Mouse (Mus musculus): ENCODE results near the gene Ddt.
A peak's percentile ranks its signal among the peaks of the same experiment; 100 is the strongest.

Ddt gene

DNA sequence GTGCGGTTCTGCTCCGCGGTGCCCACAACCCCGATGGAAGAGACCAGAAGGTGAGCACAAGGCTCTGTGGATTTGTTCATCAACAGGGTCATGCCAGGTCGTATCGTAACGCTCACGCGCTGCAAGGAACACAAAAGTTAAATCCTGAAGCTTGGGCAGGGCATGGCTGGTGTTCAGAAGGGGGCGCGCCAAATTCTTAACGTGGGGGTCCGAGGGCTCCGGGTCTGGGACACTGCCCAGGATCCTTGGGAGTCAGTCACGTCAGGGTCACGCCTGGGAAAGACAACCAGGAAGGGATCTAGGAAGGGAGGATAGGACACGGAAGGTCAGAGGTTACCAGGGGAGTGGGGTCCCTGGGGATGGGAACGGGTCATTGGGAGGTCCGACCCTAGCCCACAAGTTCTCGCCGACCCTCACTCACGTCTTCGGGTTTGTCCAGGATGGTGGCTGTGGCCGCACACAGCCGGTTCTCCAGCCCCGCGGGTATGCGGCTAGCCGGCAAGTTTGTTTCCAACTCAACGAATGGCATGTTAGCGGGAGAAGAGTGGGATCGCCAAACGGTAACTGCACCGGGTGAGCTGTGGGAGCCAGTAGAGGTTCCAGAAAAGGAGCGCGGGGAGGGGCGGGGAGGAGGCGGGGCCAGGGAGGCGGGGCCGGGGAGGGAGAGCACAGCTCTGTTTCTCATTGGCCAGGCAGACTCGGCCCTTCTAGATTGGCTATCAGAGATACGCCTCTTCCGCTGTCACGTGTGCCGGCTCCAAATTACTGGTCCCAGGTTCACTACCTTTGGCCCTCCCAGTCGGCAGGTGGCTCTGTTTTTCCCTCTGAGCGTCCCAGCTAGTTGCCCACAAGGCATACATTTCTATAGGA is at the start of gene Ddt:
Ddt (minus strand) TSS at position 620 of the 870 bp plus-strand sequence.
- peak; percentile 74 to 78 for DNase-seq

DNA sequence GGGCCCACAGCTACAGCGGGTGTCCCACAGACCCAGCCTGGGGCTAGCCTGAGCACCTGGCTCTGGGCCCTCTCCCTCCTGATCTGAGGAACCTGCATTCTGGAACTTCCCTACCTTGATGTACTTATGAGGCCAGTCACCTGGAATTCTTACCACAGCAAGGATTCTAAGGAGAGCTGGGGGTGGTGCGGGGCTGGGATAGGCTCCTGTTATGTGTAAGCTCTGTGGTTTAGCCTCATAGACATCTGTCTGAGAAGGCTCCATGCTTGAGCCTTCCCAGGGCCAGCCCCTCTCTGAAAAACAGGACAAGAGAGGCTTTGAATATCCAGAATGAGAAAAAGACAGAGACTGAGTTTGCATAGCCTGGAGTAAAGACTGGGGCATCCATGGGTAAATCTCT is 49.2 kb upstream of the Ddt start, which contains the start of gene Gstt4:
Gstt4 (minus strand) TSS at position 101 of the 400 bp plus-strand sequence.
- DNase-seq: no peak

DNA sequence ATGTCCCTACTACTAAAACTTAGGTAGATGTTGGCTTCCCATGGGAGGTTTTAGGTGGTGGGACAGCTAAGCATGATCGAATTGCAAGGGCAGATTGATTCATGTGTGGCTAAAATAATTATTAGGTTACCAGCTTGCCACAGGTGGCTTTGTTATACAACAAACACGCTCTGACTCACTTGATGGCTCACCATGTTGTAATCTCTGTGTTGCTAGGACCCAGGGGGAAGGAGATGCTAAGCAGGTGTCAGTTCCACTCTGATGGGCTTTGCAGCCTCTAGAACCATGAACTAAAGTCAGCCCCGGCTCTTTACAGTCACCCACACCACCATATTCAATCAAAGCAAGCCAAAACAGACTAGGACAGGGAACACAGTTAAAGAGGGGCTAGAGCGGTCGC is 46.7 kb upstream of the Ddt start:
- DNase-seq: no peak

DNA sequence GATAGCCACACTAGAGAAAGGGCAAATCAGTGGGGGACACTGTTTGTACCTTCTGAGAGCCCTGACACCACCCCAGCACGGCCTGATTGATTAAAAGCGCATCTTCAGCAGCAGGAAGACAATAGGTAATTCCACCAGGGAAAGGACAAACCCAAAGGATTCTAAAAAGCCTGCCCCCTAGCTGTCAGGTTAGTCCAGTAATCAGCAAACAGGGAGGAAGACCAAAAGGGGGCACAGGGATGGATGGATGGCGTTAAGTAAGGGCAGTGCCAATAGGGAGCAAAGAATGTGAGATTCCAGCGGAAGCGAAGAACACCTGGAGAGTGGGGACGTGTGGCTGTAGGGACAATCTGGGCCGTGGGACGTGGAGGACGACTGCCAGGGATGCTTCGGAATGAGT is 45.4 kb upstream of the Ddt start:
- no peak for DNase-seq

DNA sequence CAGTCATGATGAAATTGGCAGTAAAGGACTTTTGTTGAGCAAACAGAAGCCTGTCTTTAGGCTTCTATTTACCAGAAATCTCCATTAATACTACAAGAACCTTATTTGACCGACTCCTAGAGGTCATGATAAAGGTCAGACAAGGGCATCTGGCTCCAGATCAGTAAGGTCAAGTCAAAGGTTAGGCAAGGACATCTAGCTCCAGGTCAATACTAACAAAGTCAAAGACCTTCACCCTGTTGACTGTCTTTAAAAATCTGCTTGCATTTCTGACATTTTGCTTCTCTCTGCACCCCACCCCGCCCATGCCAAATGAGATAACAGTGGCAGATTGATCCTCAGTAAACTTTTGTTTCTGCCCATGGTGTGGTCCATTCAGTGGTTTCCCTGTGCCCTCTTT is 31.0 kb upstream of the Ddt start:
- DNase-seq: no peak

DNA sequence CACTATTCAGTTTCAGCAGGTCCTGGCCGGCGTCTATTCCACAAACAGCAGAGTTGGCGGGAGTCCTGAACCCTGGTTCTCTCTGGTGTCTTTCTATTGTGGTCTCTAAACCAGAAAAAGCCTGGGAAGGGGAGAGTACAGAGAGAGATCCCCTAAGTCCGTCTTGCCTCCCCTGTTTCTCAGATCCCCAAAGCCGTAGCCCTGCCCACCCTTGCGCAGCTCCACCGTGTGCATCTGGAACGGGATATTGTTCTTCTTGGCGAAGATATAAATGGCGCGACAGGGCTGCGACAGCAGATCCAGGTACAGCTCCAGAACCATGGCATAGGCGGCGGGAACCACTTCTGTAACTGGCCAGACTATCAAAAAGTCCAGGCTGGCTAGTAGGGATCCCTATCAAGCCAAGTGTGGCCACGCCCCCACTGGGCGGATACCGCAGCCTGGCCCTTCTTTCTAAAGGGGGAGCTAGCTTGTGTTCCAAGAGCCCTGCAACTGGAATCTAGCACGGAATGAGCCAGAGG is 25.0 kb upstream of the Ddt start, which contains the start of gene Gstt1:
Gstt1 (minus strand) TSS at position 409 of the 521 bp plus-strand sequence.
- DNase-seq: peak in 1 of 2 experiments; percentile 46

DNA sequence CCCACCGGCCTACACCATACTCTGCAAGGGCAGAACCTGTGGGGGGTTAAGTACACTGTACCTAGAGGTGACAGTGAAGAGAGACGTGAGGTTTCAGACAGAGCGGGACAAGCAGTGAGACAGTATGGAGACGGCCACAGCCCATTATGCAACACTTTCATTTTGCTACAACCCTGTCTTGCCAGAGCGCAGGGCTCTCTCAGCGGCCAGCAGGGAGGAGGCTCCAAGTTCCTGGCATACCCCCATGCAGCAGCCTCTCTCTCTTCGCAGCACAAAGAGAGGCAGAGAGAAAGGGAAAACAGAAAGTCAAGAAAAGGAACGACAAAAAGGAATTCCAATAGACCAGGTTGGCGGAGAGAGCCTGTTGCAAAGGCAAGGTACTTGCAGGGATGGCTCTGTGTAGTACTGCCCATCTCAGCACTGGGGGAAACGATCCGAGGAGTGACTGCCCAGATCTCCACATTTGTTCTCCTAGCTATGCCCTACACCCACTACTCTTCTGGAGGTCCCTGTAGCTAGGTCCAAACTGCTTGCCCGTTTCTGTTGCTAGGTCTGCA is 24.5 kb upstream of the Ddt start:
- peak in 1 of 2 experiments; percentile 24 for DNase-seq

DNA sequence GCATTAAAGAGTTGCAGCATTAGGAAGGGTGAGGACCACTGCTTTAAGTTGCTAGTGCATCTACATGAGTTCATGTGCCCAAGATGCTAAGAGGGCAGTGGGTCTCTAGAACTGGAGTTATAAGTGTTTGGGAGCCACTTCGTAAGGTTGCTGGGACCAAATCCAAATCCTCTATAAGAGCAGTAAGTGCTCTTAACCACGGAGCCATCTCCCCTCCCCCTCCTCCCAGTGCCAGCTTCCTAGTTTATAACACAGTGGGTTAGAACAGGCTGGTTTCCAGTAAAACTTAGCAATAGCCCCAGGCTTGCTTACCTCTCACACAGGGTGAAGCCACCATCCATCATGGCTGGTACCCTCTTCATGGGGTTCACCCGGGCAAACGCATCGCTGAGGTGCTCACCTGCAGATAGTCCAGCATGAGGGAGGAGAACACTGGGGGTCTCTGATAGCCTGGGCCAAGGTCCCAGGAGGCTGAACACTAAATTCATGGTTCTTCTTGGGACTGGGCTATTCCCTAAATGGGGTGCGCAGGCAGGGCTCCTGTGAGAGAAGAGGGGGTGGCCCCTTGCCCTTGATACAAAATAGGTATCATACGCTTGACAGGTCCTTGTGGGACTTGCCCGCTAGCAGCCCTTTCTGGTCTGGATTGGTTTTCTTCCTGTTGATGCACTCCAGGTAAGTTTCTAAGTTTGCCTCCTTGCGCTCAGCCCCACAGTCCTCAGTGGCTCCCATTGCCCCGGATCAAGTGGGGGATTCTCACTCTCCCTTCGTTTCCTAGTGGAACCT is 23.7 kb upstream of the Ddt start:
- no peak for DNase-seq

DNA sequence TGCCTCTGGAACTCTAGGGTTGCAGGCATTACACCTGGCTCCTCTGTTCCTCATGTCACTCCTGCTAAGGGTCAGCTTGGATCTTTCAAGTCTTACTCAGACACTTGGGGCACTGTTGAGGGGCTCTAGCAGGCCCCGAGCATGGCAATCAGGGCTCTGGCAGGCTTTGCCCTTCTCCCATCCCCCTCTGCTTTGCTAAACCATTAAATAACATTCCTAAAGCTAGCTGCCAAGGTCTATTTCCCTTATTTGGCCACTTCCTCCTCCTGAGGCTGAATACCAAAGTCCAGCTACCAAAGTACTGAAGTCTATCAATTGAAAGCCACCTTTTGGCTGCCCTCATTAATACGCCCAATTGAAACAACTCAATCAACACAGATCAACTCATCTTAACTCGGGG is 21.7 kb upstream of the Ddt start:
- DNase-seq: no peak

DNA sequence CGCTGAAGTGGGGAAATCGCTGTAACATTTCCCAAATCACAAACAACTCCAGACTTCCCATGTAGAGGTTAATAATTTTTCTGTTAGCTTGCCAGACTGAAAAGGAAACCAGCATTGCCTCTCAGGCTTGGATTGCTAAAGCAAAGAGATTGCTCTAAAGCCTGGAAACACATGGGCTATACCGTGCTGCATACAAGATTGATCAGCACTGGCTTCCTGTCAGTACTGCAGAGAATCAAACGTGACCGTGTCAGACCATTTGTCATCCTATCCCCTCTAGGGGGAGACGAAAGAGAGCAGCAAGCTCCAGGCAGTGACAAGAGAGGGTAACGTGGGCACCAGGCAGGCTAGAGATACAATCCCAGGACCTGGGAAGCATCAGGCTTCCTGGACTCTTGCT is 17.6 kb upstream of the Ddt start:
- no peak for DNase-seq

DNA sequence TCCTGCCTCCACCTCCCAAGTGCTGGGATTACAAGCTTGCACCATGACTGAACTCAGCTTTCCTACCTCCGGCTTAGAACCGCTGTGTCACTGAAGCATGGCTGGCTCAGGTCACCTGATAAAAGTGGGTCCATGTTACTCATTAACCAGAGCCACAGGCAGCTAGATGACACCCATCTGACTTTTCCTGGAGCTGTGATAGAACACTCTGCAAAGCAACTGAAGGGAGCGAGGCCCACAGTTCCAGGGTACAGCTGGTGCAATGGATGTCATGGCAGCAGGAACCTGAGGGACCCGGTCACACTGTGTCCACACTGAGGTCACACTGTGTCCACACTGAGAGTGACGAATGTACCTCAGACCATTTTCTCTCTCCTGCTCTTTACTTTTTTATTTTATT is 16.6 kb upstream of the Ddt start:
- DNase-seq: no peak

DNA sequence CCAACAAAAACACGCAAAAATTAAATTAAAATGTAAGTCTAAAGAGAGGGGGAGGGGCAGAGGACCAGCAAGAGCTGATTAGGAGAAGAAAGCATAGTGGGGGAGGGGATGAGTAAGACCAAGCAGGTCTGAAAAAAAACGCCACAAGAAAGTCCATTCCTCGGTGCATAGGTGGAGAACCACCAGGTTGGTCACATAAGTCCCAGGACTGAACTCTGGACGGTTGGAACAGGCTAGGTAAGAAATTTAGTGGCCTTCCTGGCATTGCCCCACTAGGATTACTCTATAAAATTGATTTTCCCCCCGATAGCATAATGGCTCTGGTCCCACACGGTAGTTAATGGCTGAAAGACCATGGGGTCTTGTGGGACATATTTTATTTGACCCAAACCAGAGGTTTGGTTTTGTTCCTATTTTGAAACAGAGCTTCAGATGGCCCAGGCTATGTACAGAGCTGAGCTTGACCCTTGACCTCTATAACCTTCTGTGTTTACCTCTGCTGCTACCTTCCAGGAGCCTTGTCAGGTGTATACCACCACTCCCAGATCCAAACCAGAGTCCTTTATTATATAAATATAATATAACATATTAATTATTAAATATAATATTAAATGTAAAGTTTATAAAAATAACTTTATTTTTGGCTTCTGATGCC is 16.0 kb upstream of the Ddt start:
- no peak for DNase-seq

DNA sequence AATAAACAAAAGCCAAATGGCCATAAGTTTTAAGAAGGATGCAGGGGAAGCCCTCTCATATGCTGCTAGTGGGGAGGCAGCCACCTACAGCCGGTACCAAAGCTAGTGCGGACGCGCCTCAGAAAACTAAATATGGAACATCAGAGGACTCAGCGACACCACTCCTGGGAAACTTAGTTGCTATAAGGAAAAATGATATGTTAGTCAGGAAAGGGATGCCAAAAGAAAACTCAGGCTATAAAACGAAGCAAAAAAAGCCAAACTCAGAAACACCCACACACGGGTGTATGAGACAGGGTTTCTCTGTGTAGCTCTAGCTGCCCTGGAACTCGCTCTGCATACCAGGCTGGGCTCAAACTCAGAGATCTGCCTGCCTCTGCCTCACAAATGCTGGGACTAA is 15.1 kb upstream of the Ddt start:
- no peak for DNase-seq

DNA sequence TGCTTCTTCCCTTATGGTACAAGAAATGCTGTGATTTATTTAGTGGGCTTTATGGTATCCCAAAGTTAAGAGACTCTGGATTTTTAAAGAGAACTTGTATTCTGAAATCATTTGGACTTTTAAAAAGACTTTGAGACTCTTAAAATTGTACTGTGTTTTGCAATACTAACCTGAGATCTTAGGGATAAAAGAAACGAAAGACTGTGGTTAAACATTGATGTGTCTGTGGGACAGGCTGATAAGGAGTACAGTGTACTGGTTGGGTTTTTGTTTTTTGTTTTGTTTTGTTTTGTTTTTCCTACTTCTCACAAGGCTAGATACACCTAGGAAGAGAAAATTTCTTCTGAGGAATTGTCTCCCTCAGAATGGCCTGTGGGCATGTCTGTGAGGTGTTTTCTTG is 12.2 kb upstream of the Ddt start:
- DNase-seq: no peak

DNA sequence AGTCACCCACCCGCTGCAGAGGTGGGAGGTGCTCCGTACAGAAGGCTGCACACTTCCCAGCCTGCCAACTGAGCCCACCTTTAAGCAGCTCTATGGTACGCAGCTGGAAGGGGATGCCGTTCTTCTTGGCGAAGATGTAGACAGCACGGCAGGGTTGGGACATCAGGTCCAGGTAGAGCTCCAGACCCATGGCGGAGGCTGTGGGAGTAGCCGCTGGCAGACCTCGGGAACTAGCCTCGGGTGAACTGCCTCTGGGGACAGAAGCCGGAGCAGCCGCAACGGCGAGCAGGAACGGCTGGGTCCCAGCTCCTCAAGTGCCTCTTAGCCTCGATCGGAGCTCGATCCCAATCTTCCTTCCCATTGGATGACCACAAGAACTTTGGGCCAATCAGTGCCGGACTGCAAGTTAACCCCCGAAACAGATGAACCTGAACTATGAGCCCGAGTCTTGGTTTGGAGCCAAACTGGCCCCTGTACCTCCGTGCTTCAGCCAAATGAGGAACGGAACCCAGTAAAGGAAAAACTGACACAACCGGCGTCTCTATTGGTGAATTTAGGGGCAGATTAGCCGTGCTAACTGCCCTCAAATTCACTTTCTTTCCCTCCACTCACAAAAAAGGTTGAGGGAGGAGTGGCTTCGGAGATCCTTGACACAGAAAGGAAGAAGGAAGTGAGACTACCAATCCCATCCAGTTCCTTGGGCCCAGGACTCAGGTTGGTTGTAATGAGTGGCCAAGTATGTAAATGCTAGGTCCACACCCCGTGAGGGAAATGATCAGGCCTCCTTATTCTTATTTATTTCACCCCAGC is 7.8 kb upstream of the Ddt start, which contains the start of the genes Gm20441 and Gstt3:
Gm20441 (minus strand) TSS at position 186 of the 810 bp plus-strand sequence.
Gstt3 (minus strand) TSS at position 646 of the 810 bp plus-strand sequence.
- DNase-seq: peak in 1 of 2 experiments; percentile 44

DNA sequence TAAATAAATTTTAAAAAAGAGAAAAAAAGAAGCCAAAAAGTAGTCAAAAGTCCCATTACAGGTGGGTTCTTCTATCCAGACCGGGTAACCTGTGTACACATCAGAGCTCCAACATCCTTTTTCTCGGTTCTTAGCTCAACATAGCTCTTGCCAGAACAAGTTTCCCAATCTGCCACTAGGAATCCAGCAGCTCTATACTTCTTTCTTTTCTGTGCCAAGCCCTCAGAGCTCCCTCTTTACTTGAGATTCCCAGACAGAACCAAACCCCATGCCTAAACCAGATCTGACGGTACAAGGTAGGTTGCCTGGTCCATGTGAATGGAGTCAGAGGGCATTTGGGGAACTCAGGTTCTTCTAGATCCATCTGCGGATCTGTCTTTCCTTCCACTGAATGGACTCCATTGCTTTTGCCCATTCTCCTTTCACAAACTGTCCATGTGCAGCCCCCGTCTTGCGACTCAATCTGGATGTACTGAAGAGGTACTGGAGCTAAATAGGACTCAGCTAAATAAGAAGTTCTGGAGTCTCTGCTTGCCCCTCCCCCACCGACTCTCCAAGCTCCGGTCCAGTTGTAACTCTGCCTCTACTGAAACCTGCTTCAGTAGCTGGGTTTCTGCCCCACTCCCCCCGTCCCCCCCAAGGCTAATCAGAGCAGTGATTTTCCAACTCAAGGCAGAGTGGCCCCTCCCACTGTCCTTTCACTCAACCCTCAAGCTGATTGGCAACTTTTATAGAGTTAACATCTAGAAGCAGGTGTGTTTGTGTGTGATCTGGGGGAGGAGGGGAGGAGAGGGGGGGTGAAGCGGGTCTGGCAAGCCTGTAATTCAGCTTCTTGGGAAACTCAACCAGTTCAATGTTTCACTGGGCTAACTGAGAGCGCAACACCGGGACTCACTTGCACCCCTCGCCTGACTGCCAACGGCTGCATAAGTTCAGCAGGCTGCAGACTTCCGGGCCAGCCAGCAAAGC is 6.3 kb upstream of the Ddt start:
- DNase-seq: no peak

DNA sequence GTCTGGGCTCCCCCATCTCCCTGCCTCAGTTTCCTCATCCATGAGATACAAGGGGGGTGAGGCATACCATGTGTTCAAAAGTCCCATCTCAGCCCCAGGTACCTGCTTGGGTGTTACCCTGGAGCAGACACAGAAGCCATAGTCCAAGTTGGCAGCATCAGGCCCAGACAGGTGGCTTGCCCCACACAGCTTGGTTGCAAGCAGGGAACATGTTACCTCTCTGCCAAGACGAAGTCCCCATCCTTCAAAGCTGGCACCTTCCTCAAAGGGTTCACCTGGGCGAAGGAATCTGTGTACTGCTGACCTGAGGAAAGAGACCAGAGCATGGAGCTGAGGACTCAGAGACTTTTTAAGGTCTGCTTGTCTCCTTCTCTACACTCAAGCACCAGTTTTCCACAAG is 4.7 kb upstream of the Ddt start:
- no peak for DNase-seq

DNA sequence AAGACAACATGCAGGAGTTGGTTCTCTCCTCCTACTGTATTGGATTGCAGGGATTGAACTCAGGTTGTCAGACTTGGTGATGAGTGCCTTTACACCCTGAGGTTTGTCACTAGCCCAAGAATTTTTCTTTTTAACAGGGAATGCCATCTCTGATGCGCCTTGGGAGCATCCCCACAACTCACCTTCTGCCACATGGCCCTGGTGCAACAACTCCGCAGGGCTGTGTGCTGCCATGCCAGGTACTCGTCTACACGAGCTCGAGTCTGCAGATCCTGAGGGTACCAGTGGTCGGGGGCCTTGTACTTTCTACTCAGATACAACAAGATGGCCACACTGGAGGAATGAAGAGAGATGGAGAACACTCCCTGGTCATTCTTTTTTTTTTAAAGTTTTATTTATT is 3.3 kb upstream of the Ddt start:
- no peak for DNase-seq

DNA sequence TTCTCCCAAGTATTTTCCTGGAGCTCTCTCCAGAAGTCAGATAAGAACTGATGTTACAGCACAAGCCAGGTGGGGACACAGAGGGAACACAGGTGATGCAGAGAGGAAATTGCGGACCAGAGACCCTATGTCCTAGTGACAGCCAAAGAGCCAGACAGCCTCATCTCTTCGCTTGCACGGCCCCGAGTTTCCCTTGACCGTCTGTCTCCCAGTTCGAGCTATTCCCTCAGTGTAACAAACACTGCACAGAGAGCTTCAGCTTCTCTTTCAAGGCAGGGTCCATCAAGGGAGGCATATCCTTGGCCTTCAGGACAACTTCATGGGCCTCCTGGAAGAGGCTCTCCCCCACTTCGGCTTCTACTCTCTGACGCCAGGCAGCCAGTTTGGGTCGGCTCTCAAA is 1.4 kb upstream of the Ddt start:
- no peak for DNase-seq

DNA sequence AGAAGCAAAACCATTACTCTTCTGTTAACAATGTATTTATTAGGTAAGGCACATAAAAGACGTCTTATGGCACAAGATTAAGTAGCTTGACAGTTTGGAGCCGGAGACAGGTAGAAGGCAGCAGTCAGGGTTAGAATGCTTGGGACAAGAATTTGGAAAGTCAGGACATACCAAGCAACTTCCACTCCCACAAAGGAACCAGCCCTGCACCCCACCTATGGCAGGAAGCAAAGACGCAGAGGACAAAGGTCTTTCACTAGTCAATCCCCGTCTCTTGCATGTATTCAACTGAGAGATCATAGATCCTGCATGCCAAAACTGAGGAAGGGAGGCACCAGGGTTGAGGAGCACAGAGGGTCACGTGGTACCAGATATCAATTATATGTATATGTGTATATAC is 888 bp upstream of the Ddt start:
- no peak for DNase-seq
